Mouse (Mus musculus) small intestine, adult 2 months (tissue): ENCODE data around the gene Tnfrsf1a.

ENCODE experiments used
- CTCF ChIP-seq: fragments of 200-500 bp; IDR thresholded peaks from 2 replicates; pipeline ENCODE4 v1.5.1; 2012; ENCODE audit warnings: low read depth, mild to moderate bottlenecking, control low read depth, inconsistent platforms, low read length, moderate library complexity, mixed read lengths; ENCODE audit not compliant: insufficient replicate concordance, insufficient read length; ENCODE audit errors: extremely low read depth
- POLR2A ChIP-seq: fragments of 200-500 bp; IDR thresholded peaks from 2 replicates; pipeline ENCODE4 v1.6.1; 2012; ENCODE audit warnings: low read depth, mild to moderate bottlenecking, control low read depth, inconsistent platforms, low read length, moderate library complexity

DNA sequence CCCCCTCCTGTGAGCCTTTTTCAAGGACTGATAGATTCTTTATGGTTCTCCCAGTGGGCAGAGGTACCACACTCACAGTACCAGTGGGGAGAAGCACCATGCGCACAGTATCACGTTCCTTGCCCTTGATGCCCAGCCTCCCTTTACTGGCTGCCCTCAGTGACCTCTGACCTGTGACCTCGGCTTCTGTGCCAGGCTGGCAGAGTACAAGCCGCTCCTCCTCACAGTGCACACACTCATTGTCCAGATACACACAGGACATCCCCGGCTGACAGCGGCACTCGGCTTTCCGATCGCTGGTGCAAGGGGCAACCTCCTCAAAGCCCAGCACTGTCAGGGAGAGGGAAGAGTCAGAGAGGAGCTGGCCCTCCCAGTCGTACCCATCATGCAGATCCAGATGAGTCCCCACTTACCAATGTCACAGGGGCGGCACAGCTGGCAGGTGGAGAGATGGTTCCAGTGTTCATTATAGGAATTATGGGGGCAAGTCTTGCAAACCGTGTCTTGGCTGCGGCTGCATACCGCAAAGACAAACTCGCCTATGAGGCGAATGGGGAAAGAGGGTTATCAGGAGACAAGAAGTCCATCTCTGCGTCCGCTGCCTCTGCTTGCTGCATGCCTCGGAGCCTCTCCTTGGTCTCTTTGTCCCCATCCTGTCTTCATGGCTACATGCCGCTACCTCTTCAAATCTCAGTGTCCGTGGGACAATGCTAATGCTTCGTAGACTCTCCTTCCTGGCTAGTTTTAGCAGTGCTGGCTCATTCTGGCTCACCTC lies 36.4 kb upstream of the Tnfrsf1a start:
- TF ChIP-seq CTCF (no peak), POLR2A (peak; percentile 27; the same call in 1 of the 2 replicates)
